Mouse (Mus musculus) WW6 (cell line): ENCODE results near the gene Psme4.
A peak's percentile ranks its signal among the peaks of the same experiment; 100 is the strongest.

Experiments used
- DNase-seq: peaks from one replicate; pipeline ENCODE4 v3.0.0-alpha.2; 2013; ENCODE audit warnings: low read depth, low spot score

Psme4 gene

DNA sequence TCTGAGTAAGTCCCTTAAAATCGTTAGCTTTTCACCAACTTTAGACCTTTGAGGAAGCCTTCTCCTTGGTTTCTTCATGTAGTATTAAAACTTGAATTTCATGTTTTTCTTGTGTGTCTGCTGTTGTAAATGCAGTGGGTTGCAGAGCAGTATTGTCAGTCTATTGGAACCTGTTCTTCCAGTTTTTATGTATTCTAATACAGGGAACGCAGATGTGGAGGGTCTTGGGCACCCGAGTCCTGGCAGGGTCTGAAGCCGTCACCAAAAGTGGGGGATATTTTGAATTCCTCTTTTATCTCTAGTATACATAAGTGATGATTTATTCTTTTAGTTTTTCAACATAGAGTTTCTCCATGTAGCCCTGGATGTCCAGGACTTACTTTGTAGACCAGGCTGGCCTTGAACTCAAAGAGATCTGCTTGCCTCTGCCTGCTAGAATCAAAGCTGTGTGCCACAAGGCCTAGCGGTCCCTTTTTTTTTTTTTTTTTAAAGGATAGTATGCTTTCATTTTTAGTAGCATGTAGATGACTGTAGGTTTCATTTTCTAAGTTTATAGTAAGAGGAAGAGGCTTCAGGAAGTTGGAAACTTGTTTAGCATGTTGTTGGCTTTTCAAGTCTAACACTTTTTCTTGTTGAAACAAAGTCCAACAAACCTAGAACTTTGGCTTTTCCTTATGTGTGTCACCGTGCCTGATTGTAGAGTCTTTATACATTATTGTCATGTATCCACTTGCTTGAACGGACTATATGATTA is 14.9 kb downstream of the Psme4 start:
- DNase-seq: no peak

DNA sequence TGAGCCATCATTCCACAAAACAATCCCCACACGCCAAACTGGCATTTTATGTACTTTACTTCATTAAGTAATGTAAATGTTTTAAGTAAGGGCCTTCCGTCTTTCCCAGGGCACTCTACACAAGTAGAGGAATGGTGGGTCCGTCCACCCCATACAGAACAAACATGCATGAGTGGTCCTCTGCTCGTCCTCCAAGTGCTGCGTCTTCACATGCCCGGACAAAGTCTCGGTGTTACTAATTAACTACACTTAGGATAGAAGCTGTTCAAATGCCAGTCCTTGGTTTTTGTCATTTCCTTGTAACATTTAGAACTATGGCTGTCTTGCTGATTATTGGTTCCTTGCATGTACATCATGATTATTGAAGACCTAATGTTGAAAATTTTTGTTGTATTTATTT is 21.2 kb downstream of the Psme4 start:
- DNase-seq: no peak

DNA sequence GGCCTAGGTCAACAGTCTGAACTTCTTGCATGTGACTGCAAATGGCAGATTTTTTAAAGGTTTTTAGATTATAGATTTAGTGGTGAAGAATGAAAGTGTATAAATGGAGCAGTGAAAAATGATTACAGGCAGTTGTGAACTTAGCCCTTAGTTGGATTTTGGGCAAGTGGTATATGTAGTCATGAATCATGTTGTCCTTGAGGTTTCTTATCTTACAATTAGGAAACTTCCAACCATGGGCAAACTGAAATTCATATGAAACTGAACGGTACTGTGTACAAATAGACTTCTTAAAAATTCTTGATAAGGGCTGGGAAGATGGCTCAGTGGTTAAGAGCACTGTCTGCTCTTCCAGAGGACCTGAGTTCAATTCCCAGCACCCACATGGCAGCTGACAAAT is 22.2 kb downstream of the Psme4 start:
- no peak for DNase-seq

DNA sequence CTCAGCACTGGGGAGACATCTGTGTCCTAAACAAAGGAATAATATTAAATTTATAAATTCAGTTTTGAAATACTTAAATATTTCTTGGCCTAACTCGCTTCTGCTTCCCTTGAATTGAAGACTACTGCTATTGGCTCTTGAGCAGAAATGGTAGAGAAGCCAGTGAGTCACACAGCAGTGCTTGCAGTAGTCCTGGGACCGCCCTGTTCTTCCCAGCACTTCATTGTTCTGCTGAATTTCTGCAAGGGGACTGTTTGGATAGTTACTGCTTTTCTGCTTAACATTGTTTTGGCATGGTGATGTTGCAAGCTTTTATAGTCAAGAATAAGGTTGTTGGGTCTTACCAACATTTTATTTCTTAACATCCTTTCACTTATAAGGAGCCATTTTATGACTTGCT is 25.7 kb downstream of the Psme4 start:
- no peak for DNase-seq

DNA sequence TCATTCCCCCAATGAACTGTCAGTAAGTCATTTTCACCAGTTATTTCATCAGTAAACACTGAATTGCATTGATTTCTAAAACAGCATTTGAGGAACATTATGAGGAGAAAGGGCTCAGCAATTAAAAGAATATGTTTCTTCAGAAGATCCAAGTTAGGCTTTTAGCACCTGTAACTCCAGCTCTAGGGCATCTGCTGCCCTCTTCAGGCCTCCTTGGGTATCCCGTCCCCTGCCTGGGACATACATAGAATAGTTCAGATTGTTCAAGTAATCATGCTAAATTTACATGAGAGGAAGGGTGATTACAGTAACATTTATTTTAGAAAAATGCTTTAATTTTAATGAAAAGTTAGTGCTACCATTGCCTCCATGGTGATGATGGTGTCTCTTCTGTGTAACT is 28.0 kb downstream of the Psme4 start:
- no peak for DNase-seq

DNA sequence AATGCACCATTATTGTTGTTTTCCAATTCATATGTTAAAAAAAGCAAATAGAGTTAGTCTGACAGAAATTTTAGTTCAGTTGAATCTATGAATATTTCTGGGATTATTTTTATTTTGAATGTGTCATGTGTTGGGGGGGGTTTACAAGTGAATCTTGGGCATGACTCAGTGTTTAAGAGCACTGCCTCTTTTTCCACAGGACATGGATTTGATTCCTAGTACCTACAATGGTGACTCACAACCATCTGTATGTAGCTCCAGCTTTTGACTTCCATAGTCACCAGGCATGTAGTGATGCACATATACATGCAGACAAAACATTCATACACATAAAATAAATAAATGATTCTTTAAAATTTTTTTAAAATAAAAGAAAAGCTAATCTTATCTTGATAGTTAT is 28.6 kb downstream of the Psme4 start:
- DNase-seq: no peak

DNA sequence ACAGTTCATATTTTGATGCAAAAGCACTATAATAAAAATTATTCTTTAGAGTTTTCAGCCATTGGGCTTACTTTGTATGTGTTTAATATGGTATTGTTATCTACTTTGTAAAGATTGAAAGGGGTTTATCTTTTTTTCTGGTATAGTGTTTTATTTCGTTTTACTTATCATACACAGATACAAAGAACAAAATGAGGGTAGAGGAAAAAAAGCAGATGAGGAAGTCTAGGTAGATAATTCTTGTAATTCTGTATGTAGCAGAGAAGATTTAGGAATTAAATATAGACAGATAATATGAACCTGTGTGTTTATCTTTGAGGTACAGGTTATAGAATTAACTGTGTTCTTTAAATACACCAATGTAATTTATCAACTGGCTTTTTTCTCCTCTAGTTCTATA is 30.9 kb downstream of the Psme4 start:
- no peak for DNase-seq

DNA sequence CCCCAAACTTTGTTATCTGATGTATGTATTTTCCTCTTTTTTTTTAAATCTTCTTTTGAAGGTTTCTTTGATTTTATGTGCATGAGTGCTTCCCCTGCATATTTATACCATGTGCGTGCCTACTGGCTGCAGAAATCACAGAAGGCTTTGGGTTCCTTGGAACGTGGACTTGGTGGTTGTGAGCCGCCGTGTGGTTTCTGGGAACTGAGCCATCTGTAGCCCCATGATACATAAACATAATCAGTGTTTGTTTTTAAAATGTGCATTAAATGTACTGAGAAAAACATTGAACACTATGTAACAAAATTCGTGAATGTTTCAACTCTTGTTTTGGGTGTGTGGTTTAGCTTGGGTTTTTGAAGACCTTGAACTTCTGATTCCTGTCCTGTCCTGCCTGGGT is 49.6 kb downstream of the Psme4 start:
- no peak for DNase-seq

DNA sequence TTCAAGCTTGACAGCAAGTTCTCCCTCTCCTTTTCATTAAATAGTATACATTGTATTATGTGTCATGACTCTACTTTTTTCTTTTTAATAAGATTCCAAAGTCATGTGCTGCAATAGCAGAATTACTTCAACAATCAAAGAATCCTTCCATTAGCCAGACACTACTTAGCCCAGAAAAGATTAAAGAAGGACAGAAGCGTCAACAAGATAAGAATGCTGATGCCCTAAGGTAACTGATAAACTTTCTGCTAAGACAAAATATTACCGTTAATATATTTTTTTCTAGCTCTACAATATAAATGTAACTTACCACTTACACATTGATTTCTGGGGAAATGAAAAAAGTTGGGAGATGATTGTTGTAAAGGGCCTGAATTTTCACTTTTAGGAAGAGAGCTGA is 67.3 kb downstream of the Psme4 start:
- DNase-seq: no peak

DNA sequence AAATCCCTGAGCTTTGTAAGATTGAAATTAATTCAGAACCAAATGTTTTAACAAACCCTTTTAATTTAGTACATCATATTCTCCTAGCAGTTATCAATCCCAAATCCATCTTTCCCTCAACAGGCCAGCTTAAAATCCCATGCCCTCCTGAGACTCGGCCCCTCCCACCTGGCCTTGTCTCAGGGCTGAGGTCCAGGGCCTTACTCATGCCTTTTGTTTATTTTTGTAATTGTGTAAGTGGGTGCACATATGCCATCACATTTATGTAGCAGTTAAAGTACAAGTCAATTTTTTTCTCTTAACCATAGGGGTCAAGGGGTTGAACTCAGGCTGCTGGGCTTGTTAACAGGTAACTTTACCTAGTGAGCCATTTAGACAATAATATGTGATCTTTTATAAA is 72.8 kb downstream of the Psme4 start:
- no peak for DNase-seq

DNA sequence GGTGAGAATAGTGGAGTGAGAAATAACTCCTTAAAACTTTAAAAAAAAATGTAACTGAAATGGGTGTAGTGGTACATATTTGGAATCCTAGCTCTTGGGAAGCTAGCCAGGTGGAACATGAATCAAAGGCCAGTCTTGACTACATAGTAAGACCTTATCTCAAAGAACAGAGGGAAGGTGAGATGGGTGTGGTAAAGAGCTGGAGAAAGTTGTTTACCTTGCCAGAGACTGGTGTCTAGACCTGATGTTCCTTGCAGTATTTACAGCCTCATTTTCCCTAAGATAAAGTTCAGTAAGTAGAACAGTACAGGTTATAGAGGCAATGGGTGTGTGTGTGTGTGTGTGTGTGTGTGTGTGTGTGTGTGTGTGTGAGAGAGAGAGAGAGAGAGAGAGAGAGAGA is 100.9 kb downstream of the Psme4 start:
- DNase-seq: no peak

DNA sequence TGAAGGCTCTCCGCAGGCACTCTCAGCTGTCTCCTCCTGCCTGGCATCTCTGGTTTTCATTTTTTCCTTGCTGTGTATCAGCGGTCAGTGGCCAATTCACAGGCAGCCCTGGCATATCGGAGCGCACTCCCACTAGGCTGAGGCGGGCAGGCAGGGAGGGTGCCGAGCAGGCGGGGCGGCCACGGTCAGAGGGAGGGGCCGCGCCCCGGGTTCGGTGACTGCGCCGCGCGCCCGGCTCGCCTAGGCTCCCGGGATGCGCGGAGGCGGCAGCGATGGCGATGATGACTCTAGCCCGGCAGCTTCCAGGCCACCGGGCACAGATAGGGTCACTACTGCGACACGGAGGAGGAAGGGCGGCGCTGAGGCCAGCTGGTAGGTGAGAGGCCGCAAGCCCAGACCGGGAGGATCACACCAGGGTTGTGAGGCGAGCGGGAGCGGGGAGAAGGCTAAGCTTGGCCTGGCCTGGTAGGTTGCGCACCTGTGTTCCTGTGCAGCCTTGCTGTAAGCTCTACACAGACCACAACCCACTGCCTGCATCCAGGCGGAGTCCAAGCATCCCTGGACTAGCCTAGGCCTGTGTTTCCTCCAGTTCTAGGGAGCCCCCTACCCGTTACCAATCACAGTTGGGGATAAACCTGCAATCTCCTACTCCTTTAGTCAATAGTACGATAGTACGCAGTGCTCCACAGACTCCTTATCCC is 113.8 kb downstream of the Psme4 start, which contains the start of the genes Gpr75 and Asb3:
TSS of gene Gpr75 (plus strand) at position 188 of the 701 bp plus-strand sequence.
TSS of gene Asb3 (plus strand) at position 246 of the 701 bp plus-strand sequence.
- DNase-seq: peak; percentile 65

DNA sequence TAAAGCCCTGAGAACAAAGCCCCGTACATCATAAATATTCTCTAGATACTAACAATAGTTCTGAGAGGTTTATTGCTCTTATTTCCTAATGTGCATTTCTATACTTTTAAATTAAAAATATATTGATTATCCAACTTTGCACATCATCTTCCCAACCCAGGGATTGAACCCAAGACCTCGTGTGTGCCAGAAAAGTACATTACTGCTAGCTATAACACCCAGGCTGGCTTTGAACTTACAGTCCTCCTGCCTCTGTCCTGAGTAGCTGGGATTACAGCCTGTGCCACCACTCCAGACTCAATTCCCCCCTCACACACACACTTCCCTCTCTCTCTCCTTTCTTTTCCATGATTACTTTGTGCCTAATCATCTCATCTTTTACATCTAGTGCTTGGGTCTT is 116.6 kb downstream of the Psme4 start:
- DNase-seq: no peak

DNA sequence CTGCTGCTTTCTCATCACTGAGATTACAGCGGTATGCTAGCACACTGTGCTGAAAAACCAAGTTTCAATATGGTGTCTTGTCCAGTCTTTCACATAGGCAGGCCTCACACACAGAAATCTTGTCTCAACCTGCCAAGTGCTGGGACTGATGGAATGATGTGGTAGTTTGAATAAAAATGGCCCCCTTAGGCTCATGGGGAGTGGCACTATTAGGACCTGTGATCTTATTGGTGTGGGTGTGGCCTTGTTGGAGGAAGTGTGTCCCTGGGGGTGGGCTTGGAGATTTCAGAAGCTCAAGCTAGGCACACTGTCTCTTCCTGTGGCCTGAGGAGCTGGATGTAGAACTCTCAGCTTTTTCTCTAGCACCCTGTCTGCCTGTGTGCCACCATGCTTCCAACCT is 124.7 kb downstream of the Psme4 start:
- peak; percentile 31 for DNase-seq

DNA sequence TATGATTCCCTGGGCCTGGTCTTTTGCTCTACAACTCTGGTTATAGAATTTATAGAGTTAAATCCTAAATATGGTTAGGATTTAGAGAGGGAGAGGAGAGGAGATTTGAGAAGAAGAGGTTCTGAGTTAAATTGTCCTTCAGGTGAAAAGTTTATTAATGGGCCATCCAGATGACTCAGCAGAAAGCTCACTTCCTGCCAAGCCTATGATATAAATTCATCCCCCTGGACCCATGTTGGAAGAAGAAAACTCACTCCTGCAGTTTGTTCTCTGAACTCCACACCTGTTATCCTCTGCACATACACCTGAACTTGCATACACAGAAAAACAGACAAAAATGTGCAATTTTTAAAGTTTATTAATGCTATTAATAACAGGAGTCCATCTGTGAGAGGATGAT is 127.8 kb downstream of the Psme4 start:
- no peak for DNase-seq

DNA sequence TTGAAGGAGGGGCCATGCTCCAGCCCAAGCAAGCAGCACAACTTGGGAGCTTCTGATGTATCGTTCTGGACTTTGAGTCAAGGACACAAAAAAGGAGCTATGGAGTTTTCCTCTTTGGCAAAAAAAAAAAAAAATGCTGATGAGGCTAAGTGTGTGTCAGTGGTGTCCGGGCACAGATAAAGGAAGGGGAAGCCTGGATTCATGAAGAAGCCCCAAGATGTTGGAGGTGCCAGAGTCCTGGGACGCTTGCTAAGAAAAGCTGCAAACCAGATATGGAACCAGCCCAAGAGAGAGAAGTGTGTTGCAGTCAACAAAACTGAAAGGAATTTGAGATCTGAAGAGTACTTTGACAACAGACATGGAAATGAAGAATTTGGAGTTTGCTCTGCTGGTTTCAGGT is 140.8 kb downstream of the Psme4 start:
- no peak for DNase-seq

DNA sequence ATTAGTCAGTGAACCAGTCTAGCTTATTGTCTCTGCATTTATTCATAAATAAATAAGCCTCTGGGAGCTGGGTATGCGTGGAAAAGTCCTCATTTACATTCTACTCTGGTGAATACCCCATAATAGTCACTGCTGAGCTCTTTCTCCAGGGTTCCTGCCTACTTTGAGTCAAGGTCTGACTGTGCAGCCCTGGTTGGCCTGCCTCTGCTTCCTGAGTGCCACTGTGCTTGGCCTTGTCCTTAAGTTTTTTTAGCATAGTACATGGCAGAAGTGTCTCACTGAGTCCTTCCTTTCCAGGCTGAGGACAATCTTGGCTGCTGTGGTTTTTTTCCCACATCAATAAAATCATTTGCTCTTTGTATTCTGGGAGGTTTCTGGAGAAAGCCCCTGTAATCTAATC is 149.1 kb downstream of the Psme4 start:
- no peak for DNase-seq

DNA sequence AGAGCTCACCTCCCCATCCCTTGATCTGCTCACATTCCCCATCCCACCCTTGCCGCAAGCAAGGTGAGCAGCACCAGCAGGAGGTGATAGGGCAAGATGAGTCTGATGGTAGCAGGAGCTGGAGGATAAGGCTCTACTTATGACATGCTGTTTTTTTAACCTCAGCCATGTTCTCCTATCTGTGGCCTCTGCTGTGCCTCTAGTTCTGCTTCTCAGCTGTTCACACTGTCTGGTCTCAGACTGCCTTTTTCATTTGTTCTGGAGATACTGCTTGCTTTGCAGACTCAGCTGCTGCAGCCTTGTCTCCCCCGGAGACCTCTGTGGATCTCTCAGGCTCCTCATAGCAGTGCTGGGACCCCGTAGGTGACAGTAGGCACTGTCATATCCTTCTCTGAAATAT is 151.8 kb downstream of the Psme4 start:
- DNase-seq: no peak

DNA sequence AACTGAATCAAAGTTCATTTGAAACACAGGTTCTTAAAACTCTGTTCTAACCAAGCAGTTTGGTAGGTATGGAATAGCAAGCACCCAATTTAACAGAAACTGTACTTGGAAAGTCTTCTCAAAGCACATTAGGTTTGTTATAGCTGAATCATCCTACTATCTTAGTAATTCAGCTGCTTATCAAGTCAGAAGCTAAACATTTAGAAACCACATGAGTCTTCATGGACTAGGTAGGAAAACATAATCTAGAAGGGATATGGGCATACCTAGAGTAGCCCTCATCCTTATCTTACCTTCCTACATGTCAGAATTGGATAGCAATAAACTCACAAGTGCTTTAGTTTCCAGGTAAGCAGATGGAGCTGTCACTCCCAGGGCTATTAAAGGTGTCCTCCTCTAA is 156.6 kb downstream of the Psme4 start:
- DNase-seq: no peak

DNA sequence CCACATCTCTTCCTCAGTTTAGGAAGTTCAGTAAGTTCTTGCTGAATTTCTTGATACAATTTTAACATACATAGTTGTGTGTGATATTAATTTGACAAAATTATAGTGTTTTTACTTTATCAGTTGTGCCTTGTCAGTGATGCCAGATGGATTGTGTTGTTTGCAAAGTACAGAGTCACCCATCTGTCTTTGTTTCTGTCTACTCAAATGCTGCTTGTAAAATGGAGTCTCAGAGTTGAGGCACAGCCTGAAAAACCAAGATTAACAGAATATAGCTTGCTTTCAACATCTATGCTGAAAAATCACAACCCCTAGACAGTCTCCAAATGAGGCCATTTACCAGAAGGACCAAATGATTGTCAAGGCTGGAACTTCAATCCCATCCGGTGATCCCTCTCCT is 157.0 kb downstream of the Psme4 start:
- DNase-seq: no peak
